Mouse (Mus musculus) brain, adult 2 months (tissue): Measurements from ENCODE around the gene Mgat4a.
"Not testable (repeated sequence)": the region's sequence is repeated elsewhere in the genome, so short reads cannot be mapped to it uniquely, and the experiment has no call there.

Experiments
- DNase-seq: peaks from one replicate; pipeline ENCODE4 v3.0.0; 2011; ENCODE audit warnings: low read depth, low spot score

The Mgat4a gene

DNA sequence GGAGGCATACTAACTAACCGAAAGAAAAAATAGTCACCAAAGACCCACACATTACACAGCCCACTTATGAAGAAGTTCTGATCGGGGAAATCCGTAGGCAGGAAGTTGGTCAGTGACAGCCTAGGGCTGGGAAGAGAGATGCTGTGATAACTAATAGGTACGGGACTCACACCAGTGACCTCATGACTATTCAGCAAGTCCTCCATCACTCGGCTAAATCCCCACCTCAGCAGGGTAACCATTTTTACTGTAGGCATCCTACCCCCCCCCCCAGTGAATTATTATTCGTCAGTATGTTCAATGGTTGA, 8.3 kb downstream of the Mgat4a start:
- DNase-seq = no peak

DNA sequence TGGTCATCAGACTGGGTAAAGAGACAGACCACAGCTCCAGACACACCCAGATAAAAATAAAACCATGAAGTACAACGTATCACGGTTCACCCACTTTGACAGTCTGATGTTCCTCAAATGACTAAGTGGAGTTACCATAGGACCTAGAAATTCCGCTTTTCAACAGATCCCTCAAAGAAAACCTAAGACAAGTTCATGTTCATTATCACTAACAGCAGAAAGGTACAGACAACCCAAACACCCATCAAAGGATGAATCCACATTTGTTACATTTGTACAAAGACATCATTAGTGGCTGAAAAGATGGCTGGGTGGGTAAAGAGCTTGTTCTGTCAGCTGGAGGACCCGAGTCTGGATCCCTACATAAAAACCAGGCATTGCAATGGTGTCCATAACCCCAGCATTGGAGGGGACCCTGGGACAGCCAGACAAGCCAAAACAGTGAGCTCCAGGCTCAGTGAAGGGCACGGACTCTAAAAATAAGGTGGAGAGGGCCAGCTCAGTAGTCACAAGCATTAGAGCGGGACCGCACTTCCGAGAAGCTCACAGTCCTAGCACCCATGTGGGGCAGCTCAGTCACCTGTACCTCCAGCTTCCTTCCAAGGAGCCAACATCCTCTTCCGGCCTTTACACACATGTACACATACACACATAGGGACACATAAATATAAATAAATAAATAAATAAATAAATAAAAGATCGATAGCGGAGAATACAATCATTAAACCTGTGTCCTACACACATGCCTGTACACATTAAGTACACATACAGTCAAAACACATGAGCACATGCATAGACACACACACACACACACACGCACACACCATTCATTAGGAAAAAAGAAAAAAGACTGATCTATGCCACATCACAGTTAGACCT, 8.9 kb downstream of the Mgat4a start:
- DNase-seq = no peak

DNA sequence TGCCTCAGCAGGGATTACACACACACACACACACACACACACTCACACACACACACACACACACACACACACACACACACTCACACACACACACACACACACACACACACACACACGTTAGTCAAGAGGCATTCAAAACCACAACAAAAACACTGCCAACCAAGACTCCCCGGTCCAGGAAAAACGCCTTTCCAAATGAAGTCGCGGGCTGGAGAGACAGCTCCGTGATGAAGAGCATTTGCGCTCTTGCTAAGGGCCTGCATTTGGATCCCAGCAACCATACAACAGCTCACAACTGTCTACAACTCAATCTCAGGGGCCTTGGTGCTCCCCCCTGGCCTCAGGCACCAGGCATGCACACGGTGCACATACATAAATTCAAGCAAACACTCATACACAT, 10.8 kb downstream of the Mgat4a start:
- DNase-seq = no peak

DNA sequence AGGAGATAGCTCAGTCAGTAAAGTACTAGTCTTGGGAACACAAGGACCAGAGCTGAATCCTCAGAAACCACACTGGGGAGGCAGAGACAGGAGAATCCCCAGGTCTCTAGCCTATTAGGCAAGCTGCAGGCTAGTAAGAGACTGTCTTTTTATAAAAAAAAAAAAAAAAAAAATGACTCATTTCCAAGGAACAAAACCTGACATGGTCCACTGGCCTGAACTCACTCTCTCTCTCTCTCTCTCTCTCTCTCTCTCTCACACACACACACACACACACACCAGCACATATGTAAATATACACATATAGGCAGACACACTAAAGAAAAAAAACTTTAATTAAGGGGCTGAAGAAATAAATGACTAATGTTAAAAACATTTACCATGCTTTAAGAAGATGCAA, 14.6 kb downstream of the Mgat4a start:
- no peak for DNase-seq

DNA sequence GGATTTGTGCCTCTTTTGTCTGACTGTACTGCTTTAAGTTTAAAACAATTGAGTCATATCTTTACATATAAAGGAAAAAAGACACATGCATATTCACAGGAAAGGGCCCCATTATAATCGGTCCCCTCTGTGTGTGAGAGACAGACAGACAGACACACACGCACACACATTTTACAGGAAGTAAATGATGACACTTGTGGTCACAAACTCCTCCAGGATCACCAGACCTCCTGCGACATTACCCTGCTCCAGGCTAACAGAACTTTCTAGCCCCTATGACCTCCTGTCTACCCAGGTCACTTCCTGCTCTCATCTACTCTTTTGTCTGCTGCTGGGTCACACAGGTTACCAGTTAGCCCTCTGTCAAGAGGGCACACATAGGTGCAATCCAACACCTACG, 16.1 kb downstream of the Mgat4a start:
- DNase-seq = no peak

DNA sequence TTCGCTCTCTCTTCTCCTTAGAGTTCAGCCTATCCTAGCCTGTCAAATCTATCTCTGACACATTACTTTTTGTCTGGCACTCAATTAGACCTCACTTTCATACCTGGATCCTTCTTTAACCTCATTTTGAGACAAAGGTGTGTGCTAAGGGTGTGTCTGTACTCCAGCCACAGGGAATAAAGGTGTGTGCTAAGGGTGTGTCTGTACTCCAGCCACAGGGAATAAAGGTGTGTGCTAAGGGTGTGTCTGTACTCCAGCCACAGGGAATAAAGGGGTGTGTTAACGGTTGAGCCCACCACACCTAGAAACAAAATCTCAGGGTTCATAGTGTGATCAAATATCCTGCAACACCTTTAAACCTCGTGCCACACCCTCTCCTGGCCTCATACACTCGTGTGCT, 16.7 kb downstream of the Mgat4a start:
- not testable (repeated sequence) for DNase-seq

DNA sequence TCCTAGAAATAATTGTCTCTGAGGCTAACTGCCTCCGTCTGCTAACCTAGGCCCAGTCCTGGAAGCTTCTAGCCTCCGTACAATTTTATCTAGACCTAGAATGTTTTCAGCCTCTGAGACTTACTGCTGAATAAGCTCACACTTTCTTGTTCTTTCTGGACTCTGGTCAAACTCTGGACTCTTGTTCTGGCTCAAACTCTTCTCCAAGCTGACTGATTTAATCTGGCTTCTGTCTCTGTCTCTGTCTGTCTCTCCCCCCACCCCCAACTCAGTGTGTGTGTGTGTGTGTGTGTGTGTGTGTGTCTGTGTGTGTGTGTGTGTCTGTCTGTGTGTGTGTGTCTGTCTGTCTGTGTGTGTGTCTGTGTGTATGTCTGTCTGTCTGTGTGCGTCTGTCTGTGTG, 17.3 kb downstream of the Mgat4a start:
- not testable (repeated sequence) for DNase-seq

DNA sequence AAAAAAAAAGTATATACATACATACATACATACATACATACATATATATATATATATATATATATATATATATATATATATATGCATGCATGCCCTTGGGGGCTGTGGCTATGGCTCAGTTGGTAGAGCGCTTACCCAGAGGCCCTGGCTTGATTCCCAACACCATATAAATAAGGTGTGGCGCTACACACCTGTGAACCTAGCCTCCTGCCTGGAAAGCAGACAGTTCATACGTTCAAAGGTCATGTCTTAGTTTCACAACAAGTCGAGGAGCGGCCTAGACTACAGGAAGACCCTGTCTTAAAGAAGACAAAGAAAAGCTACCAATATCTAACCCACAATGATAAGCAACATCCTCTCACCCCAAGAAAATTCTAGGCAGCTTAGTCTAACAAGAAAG, 18.7 kb downstream of the Mgat4a start:
- no peak for DNase-seq

DNA sequence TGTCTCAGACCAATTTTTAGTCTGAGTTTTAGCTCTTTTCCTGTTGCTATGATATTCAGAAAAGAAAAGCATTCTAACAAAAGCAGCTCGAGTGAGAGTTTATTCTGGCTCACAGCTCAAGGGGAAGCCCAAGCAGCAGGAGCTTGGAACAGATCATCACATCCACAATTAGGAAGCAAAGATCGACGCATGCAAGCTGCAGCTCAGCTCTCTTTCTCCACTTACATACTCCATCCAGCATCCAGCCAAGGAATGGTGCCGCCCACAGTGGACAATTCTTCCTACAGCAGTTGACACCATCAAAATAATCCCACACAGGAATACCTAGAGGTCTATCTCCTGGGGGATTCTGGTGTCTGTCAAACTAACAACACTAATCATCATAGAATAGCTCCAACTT, 22.0 kb downstream of the Mgat4a start:
- no peak for DNase-seq

DNA sequence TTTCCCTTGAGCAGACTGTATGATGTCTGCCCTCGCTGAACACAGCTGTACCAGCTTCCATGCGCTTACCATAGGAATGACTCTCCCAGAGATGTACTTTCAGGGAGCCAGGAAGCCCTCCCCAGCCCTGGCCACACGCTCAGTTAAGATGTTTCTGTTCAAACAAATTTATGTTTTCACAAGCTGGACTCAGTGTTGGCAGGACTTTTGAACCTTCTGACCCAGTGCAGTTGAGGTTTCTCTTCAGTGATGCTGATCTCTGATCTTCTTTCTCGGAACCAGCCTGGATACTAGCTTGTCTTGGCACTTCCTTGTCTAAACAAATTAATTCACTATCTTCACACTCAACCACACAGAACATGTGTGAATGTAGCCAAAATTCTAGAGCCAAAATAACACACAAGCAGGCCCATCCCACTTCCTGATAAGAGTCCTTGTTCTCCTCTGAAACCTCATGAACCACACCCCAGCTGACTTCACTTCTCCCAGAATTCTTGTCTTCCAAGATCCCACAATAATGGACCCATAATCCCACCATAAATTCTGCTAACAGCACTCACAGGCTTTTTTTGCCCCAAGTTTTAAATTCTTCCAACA, 22.6 kb downstream of the Mgat4a start:
- no peak for DNase-seq

DNA sequence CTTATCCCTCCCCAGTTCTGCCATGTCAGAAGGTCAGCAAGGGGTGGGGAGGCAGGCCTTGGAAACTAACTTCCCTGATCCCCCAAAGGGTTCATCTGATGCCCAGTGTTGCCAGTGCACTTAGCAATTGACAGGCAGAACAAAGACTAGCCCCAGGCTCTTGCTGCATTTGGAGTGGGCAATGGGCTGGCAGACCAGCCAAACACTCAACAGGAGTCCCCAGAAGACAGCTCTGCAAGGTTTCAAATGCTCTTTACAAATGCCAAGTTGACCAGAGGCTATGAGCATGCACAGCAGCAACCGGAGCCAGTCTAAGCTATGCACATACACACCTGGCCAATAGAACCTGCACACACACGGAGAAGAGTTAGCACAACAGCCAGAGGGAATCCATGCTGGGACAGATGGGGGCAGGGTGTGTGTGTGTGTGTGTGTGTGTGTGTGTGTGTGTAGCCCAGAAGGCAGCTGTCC, 27.8 kb downstream of the Mgat4a start:
- DNase-seq = no peak

DNA sequence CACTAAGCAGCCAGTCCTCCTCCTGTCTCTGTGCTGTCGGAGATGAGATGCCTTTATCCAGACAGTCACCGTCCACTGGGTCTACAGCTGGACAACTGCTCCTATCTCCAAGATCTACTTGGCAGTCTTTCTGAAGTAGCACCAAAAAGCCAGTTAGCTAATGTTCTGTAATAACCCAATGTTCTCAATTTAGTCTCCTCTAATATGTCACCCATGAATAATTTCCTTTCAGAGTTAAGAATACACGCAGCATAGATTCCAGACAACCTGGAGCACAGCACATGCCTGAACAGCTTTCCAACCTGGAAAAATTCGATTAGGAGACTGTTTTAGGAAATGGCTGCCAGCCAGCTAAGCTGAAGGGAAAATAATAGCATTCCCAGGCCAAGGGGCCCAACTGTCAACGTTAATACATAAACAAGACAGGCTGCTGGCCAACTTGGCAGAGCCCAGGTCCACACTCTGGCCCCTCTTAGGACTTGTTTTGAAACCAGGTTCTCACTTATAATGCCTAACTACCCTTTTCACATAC, 28.6 kb downstream of the Mgat4a start:
- peak; percentile 86 for DNase-seq

DNA sequence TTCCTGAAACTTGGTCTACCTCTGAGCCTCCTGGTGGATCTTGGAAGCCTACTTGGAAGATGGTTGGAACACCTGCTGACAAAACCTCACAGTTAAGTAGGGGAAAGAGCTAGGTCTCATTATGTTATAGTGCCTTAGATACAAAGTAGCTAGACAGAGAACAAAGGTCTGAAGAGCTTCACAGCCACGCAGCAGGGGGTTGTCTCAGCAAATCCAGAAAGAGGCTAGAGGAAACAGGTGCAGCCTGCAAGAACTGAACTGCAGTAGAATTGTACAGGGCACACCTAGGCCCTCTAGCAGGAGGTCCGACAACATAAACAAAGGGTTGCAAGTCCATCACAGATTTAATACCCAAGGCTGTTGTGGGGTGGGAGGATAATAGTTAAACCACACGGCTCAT, 30.6 kb downstream of the Mgat4a start:
- DNase-seq = no peak

DNA sequence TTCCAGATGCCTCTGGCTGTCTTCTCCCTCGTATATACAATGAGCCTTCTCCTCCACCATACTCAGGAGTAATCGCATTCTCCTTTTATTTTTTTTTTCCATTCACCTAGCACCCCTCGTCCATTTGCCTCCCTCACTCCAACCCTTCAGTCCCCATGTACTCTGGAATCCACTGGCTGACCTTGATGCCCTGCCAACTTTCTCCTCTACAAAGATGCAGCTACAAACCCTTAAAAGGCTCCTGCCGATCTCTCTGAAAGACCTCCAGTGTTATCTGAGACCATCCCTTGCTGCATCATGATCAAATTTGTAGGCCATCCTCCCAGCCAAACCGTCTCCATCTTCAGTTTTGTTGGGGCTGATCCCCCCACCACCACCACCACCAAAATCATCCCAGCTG, 31.4 kb downstream of the Mgat4a start:
- no peak for DNase-seq

DNA sequence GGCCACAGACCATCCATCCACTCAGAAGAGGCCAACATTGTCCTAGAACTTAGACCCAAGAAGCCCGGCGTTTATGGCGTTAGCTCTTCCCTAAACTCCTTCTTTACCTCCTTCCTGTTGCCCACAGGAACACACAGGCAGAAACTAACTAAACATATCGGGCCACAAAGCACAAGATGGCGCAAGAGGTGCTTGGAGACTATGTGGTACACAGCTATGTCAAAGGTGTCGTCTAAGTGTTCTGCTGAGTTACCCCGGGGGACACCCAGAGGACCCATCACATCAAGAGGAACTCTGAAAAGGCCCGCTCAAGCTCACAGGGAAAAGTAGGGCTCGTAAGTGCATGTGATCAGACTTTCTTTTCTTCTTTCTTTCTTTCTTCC, 35.5 kb downstream of the Mgat4a start:
- no peak for DNase-seq

DNA sequence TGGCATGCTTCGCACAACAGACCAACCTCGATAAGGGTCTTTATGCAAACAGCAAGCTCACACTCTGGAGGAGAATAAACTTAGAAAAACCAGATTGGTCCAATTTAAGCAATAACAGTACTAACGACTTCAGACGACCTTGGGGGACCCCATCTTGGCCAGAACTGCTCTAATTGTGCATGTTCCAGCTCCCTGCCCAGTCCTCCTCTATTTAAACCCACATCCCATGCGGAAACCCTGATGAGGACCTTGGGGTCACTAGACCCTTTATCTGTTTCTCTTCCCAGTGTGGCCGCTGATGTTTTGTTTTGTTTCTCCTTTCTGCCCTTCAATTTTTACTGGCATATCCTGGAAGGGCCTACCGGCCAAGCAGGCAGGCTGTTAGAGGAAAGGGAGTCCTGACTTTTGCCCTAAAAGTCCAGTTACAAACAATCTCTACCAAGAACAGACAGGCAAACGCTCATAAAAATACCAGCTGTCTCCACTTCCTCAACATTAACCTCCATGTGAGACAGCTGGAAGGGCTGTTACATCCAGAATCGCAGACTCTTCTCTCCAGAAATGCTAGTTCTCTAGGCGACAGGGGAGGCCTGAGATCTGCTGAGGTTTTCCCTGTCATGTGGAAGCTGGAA, 36.0 kb downstream of the Mgat4a start:
- no peak for DNase-seq

DNA sequence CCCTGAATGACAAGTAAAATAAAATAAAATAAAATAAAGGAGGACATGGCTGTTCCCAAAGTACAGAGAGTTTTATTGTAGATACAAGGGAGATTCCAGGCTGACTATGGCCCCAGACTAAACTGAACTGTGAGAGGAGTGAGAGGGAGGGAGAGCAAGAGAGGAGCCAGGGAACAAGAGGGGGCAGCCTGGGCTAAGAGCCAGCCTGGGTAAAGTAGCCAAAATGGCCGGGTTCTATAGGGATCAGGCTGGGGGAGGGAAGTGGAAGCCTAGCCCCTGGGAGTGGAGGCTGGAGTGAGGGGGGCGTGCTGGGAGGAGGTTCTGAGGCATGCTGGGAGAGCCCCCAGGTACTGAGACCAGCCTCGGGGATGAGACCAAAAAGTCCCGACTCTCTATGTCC, 37.2 kb downstream of the Mgat4a start:
- no peak for DNase-seq

DNA sequence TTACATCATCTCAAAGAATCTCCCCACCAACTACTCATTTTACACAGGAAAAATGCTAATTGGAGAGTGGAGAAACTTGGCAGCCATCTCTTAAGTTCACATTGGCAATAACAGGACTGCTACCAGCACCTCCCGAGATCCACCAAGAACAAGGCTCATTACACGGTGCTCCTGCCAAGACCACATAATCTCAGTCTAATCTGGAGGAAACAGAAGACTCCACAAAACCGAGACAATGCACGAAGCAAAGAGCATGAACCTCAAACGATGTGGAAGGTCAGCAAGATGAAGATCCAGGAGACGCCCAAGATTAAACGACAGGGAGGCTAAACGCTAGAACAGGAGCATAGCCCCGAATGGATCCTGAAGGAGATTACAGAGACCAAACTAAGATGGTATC, 38.5 kb downstream of the Mgat4a start:
- no peak for DNase-seq

DNA sequence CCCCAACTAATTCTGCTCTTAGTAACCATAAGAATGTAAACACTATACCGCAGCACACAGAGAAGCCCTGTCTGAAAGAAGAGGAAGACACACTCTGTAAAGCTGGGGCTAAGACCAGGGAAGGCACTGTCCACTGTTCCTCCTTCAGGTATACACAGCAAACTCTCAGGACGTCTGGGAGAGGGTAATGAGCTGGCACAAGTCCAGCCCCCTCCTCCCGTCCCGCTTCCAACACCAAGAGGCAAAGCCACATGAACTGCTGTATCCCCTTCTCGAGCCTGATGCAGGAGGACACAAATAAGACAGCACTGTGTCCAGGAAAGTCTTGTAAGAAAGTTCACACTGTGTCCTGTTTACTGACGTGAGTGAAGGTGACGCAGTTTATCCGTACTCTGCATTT, 40.1 kb downstream of the Mgat4a start:
- DNase-seq = no peak

DNA sequence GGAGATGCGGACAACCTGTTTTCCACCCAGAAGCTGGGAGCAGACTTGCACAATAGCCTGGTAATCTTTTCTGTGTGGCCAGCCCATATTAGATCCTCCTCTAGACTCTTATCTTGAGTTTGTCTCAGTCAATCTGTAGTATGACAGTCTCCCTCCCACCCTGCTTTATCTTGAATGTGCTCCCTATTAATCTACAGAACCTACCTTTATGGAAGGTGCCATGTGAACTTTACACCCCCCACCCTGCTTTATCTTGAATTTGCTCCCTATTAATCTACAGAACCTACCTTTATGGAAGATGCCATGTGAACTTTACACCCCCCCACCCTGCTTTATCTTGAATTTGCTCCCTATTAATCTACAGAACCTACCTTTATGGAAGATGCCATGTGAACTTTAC, 41.4 kb downstream of the Mgat4a start:
- not testable (repeated sequence) for DNase-seq

DNA sequence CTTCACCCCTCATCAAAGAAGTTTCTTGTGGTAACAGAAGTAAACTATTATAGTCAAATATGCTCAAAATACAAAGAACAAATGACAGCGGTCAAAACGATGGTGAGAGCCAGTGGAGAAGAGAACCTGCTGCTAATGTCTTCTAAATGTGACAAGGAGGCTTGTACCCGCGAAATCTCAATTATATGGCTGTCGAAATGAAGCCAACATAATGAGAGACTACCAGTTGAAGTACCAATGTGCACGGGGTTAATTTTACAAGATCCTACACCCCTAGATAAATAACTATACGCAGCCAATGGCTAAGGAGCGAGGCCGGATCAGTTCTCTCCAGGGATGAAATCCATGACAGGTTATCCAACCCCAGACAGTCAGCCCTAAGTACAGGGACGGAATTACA, 41.9 kb downstream of the Mgat4a start:
- no peak for DNase-seq

DNA sequence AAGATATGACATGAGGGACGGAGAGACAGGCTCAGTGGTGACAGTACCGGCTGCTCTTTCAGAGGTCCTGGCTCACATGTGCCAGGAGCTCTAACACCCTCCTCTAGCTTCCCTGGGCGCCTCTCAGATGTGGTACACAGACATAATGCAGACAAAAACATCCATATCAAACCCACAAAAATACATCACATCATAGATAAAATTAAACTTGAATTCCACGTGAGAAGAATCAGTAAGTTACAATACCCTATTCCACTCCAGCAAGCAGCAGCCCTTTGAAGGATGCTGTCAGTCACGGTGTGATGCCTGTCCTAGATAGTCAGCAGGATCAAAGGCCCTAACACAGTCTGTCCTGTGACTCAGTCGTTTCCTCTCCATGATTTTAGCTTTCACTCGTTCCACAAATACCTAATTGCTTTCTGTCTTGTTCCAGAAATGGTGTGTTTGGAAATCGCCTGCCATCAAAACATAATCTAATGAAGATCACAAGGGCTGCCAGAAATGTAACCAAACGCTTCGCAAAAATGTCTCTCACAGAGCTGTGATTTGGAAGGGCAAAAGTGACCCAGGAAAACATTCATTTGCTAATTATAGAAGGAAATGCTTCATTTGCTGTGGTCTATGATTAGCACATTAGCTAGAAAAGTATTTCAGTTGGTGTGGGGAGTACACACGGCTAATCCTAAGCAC, 44.1 kb downstream of the Mgat4a start:
- DNase-seq = peak; percentile 46
